Mouse (Mus musculus) liver, embryonic 11.5 days (tissue): ENCODE measurements at regions not wholly inside any gene's neighbourhood (a gene's known extent, or its start where the extent isn't known, plus 50 kb on each side); places are given as distances from the start of the nearest gene placed in this dataset.
A peak's percentile ranks its signal among the peaks of the same experiment; 100 is the strongest.

Source experiments
- ATAC-seq: fragments of 200-750 bp; cut with Nextera tagmentation; replicated peaks from 2 replicates; pipeline ENCODE4 v1.8.0; 2017; ENCODE audit warnings: moderate number of reproducible peaks, mild to moderate bottlenecking, moderate TSS enrichment, moderate library complexity; ENCODE audit not compliant: low FRiP score
- DNase-seq: peaks from one replicate; pipeline ENCODE4 v3.0.0-alpha.2; 2017; ENCODE audit warnings: low spot score
- H3K27ac ChIP-seq: fragments of 300-500 bp; sonication (generic); 2 replicates; pipeline ENCODE4 v1.5.1; 2014; ENCODE audit warnings: mild to moderate bottlenecking, low read depth, low read length, control low read depth
- H3K27me3 ChIP-seq: fragments of 300-500 bp; sonication (generic); replicated peaks from 2 replicates; pipeline ENCODE4 v1.6.1; 2014; ENCODE audit warnings: low read length, mixed read lengths; ENCODE audit not compliant: control insufficient read depth, insufficient read depth
- H3K36me3 ChIP-seq: fragments of 300-500 bp; sonication (generic); 2 replicates; pipeline ENCODE4 v1.6.1; 2014; ENCODE audit warnings: mild to moderate bottlenecking, low read length, moderate library complexity, mixed read lengths; ENCODE audit not compliant: control insufficient read depth, insufficient read depth
- H3K4me1 ChIP-seq: fragments of 300-500 bp; sonication (generic); replicated peaks from 2 replicates; pipeline ENCODE4 v1.6.1; 2014; ENCODE audit warnings: low read length, mixed read lengths; ENCODE audit not compliant: control insufficient read depth, insufficient read depth
- H3K4me2 ChIP-seq: fragments of 300-500 bp; sonication (generic); 2 replicates; pipeline ENCODE4 v1.6.1; 2014; ENCODE audit warnings: mild to moderate bottlenecking, control low read depth, moderate library complexity
- H3K4me3 ChIP-seq: fragments of 300-500 bp; sonication (generic); 2 replicates; pipeline ENCODE4 v1.5.1; 2014; ENCODE audit warnings: low read depth, low read length, control low read depth
- H3K9ac ChIP-seq: fragments of 300-500 bp; sonication (generic); 2 replicates; pipeline ENCODE4 v1.6.1; 2014; ENCODE audit warnings: low read depth, low read length, control low read depth
- H3K9me3 ChIP-seq: fragments of 300-500 bp; sonication (generic); 2 replicates; pipeline ENCODE4 v1.6.1; 2016; ENCODE audit warnings: low read length, inconsistent platforms, mixed read lengths; ENCODE audit not compliant: control insufficient read depth
- WGBS: fragments of 180-500 bp; shearing (Covaris S2); extraction: QIAGEN DNeasy Blood & Tissue Kit; methylation state at CpG from one replicate; pipeline ENCODE4 v1.1.7; 2014; 5-methylcytosine and 5-hydroxymethylcytosine counted together

DNA sequence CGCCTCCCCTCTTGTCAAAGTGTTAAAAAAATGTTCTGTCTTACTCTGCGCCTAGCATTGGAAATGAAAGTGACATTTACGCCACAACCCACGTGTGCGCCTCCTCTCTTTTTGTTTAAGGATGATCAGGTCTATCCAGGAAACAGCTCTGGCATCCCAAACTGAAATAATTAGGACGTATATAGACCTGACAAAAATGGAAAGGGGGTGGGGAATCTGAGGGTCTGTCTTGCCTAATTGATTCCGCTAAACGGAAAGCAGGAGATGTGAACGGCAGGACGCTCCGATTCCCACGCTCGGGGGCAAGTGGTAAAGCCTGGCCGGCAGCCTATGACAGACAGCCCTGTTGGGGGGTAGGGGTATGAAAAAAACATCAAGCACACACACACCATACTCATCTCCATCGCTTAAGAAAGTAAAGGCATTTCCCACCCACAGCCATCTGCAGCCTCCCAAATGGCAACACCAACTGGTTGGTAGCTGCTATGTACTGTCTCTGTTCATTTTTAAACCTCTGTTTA lies 235.8 kb downstream of the Mef2c start:
- ATAC-seq (no peak), DNase-seq (no peak)
- H3K4me3 ChIP-seq = no peak overlapping the region
- no peak overlapping the region for H3K27ac ChIP-seq
- peak overlapping the region; percentile 41 for H3K4me2 ChIP-seq
- H3K36me3 ChIP-seq = no peaks in the 10 kb centered on the region
- peaks cover 67% of the 10 kb centered on the region for H3K27me3 ChIP-seq
- H3K4me1 ChIP-seq = no peaks in the 10 kb centered on the region
- 4% methylated on average over 15 of the region's 15 CpGs for WGBS
- H3K9ac ChIP-seq = no peak overlapping the region
- H3K9me3 ChIP-seq = no peaks in the 10 kb centered on the region

DNA sequence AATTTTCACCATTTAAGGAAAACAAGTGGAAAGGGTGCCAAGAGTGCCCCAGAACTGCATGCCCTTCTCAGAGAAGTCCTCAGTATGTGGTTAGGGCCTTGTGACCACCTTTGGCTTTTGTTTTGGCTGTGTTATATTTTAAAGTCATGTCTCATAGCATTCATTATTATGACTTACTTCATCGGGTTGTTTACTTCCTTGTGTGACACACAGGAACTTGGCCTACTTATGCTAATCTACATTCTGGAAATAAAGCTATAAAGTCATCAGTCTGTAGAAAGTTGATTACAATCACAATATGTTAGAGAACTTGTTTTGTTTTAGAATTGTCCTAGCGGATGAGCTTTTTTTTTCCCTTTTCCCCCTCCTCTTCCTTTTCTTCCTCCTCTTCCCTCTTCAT lies 236.3 kb downstream of the Mef2c start:
- no peak for DNase-seq
- H3K9me3 ChIP-seq = no peaks in the 10 kb centered on the region
- H3K27me3 ChIP-seq = peaks cover 70% of the 10 kb centered on the region
- 45% methylated on average over 2 of the region's 2 CpGs for WGBS
- H3K4me2 ChIP-seq = no peak overlapping the region
- H3K9ac ChIP-seq = no peak overlapping the region
- ATAC-seq = no peak
- H3K36me3 ChIP-seq = no peaks in the 10 kb centered on the region
- no peak overlapping the region for H3K4me3 ChIP-seq
- H3K4me1 ChIP-seq = no peaks in the 10 kb centered on the region
- no peak overlapping the region for H3K27ac ChIP-seq

GRCm38 (mm10) chr13:83740771-83741170 lies 236.9 kb downstream of the Mef2c start:
- no peak for ATAC-seq
- Histone ChIP-seq H3K9ac (no peak overlapping the region), H3K4me2 (no peak overlapping the region), H3K9me3 (no peaks in the 10 kb centered on the region), H3K27me3 (peaks cover 74% of the 10 kb centered on the region), H3K4me3 (no peak overlapping the region), H3K4me1 (no peaks in the 10 kb centered on the region), H3K36me3 (no peaks in the 10 kb centered on the region), H3K27ac (no peak overlapping the region)
- DNase-seq = no peak
- 40% methylated on average over 4 of the region's 4 CpGs for WGBS

GRCm38 (mm10) chr13:83741591-83742021 lies 237.8 kb downstream of the Mef2c start:
- ATAC-seq = no peak
- H3K9me3 ChIP-seq = no peaks in the 10 kb centered on the region
- no peak overlapping the region for H3K9ac ChIP-seq
- no peaks in the 10 kb centered on the region for H3K4me1 ChIP-seq
- H3K36me3 ChIP-seq = no peaks in the 10 kb centered on the region
- DNase-seq = no peak
- peaks cover 74% of the 10 kb centered on the region for H3K27me3 ChIP-seq
- no peak overlapping the region for H3K4me2 ChIP-seq
- 60% methylated on average over 7 of the region's 7 CpGs for WGBS
- H3K4me3 ChIP-seq = no peak overlapping the region
- H3K27ac ChIP-seq = no peak overlapping the region

DNA sequence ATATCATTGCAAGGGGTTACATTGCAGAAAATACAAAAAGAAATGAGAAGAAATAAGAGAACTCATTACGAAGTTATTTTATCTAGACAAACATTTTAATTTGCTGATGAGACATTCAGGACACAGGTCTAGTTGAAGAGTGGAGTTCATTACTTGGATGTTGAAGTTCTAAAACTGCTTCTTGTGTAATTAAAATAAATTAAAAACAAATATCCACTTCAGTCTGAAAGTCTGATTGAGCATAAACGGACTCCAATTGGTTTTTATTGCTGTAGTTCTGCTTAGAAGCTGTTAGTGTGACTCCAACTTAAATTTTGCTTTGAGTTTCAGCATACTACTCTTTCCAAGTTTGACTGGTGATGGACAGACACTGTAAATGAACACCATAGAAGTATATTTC lies 238.3 kb downstream of the Mef2c start:
- no peak overlapping the region for H3K27ac ChIP-seq
- 78% methylated on average over 2 of the region's 2 CpGs for WGBS
- DNase-seq (no peak), ATAC-seq (no peak)
- H3K36me3 ChIP-seq = no peaks in the 10 kb centered on the region
- H3K9me3 ChIP-seq = no peaks in the 10 kb centered on the region
- no peaks in the 10 kb centered on the region for H3K4me1 ChIP-seq
- no peak overlapping the region for H3K4me3 ChIP-seq
- H3K9ac ChIP-seq = no peak overlapping the region
- no peak overlapping the region for H3K4me2 ChIP-seq
- H3K27me3 ChIP-seq = peaks cover 72% of the 10 kb centered on the region

- H3K9me3 ChIP-seq = no peaks in the 10 kb centered on the region
- no peak overlapping the region for H3K4me3 ChIP-seq
- WGBS = 73% methylated on average over 3 of the region's 3 CpGs
- ATAC-seq = no peak
- no peak overlapping the region for H3K9ac ChIP-seq
- no peaks in the 10 kb centered on the region for H3K4me1 ChIP-seq
- no peak overlapping the region for H3K27ac ChIP-seq
- no peak for DNase-seq
- H3K27me3 ChIP-seq = peaks cover 68% of the 10 kb centered on the region
- no peaks in the 10 kb centered on the region for H3K36me3 ChIP-seq
- no peak overlapping the region for H3K4me2 ChIP-seq
Measured at GRCm38 (mm10) chr13:83742546-83742945, 238.7 kb downstream of the Mef2c start.

GRCm38 (mm10) chr13:83743381-83743780 lies 239.5 kb downstream of the Mef2c start:
- Histone ChIP-seq H3K27me3 (peaks cover 59% of the 10 kb centered on the region), H3K4me2 (no peak overlapping the region), H3K4me1 (no peaks in the 10 kb centered on the region), H3K4me3 (no peak overlapping the region), H3K9ac (no peak overlapping the region), H3K27ac (no peak overlapping the region), H3K36me3 (no peaks in the 10 kb centered on the region), H3K9me3 (no peaks in the 10 kb centered on the region)
- DNase-seq = no peak
- WGBS = 75% methylated on average over 2 of the region's 2 CpGs
- ATAC-seq = no peak

DNA sequence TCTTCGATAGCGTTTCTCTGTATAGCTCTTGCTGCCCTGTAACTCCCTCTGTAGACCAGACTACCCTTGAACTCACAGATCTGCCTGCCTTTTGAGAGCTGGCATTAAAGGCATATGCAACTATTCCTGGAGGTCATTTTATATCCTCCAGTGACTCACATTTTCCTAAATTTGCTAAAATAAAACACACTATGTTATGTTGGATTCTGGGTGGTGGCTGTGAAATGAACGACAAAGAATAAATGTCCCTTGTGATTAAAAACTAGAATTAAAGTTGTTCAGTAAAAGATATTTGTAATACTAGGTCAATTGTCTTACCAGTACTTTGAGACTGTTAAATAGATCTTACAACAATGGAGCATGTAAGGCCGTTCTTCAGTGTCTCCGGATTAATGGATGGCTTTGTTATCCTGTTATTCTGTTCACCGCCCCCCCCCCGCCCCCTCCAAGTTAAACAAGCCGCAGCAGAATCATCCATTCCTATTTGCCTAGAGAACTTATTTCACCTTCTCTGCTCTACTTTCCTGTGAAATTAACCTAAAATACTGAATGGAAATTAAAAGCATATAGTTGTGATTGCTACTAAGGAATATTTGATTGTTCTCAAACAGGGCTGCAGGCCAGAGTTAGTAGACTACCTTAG lies 240.4 kb downstream of the Mef2c start:
- ATAC-seq (no peak), DNase-seq (no peak)
- Histone ChIP-seq H3K27ac (no peak overlapping the region), H3K9ac (no peak overlapping the region), H3K36me3 (no peaks in the 10 kb centered on the region), H3K27me3 (peaks cover 51% of the 10 kb centered on the region), H3K4me3 (no peak overlapping the region), H3K9me3 (no peaks in the 10 kb centered on the region), H3K4me2 (peak overlapping the region; percentile 65), H3K4me1 (no peaks in the 10 kb centered on the region)
- WGBS = 64% methylated on average over 8 of the region's 8 CpGs

- H3K4me3 ChIP-seq = peak overlapping the region; percentile 45
- H3K4me2 ChIP-seq = peak overlapping the region; percentile 65
- ATAC-seq (peak; percentile 68), DNase-seq (peak; percentile 53)
- no peaks in the 10 kb centered on the region for H3K9me3 ChIP-seq
- no peaks in the 10 kb centered on the region for H3K36me3 ChIP-seq
- H3K27me3 ChIP-seq = peaks cover 42% of the 10 kb centered on the region
- no peak overlapping the region for H3K9ac ChIP-seq
- no peak overlapping the region for H3K27ac ChIP-seq
- whole genome bisulfite sequencing = 2% methylated on average over 38 of the region's 38 CpGs
- no peaks in the 10 kb centered on the region for H3K4me1 ChIP-seq
Measured at GRCm38 (mm10) chr13:83744981-83745555, 241.2 kb downstream of the Mef2c start.
